Mouse (Mus musculus): ENCODE results near the gene Gm10985. TPM values are rescaled to one million over a fixed set of nuclear protein-coding genes. Genes with fewer than 3 reads are reported as not detected.
A peak's percentile ranks its signal among the peaks of the same experiment; 100 is the strongest.

Gm10985 gene
- polyA plus RNA-seq, 1 experiment: not detected

- Histone ChIP-seq H3K36me3 (ENCODE audit: control insufficient read depth, insufficient read depth) (peaks cover 31% of the 10 kb centered on the region), H3K4me3 (ENCODE audit: insufficient read depth, poor library complexity, severe bottlenecking) (peak within 1 kb of the TSS; percentile 96), H3K27me3 (ENCODE audit: control insufficient read depth, insufficient read depth, insufficient read length) (no peaks in the 10 kb centered on the region), H3K79me3 (ENCODE audit: low read depth) (peaks cover 16% of the 10 kb centered on the region), H3K79me2 (ENCODE audit: control insufficient read depth, insufficient read depth) (peaks cover 26% of the 10 kb centered on the region), H3ac (ENCODE audit: control insufficient read depth, insufficient read length, low read depth) (peak within 1 kb of the TSS; percentile 92)
- TF ChIP-seq FOSL1 (IDR thresholded peaks at IDR 0.05; ENCODE audit: insufficient read depth, low read length, poor library complexity, severe bottlenecking): no peak
- no peak for TF ChIP-seq USF1 (IDR thresholded peaks at IDR 0.05; ENCODE audit: low read depth)
- no peak for TF ChIP-seq CTCF (IDR thresholded peaks at IDR 0.05; ENCODE audit: control insufficient read depth, insufficient read depth, insufficient read length)
- no peak for TF ChIP-seq CEBPB (IDR thresholded peaks at IDR 0.05; ENCODE audit: low read depth)
- TF ChIP-seq MYOG (IDR thresholded peaks at IDR 0.05; ENCODE audit: control insufficient read depth, extremely low read depth, insufficient read length): no peak
- TF ChIP-seq MYOD1 (IDR thresholded peaks at IDR 0.05; ENCODE audit: control insufficient read depth, insufficient read length, low read depth): no peak
- peak; percentile 100 for TF ChIP-seq MAX (IDR thresholded peaks at IDR 0.05)
Measured at GRCm38 (mm10) chr3:53863383-53864220, 18.7 kb downstream of the Gm10985 start, which contains the start of gene Ufm1. Gene Ufm1 (minus strand): TSS chr3:53863830.

GRCm38 (mm10) chr3:53868212-53868611, 23.3 kb downstream of the Gm10985 start:
- Histone ChIP-seq H3K4me3 (ENCODE audit: insufficient read depth, poor library complexity, severe bottlenecking) (no peak overlapping the region), H3K36me3 (ENCODE audit: control insufficient read depth, insufficient read depth) (no peaks in the 10 kb centered on the region), H3K79me2 (ENCODE audit: control insufficient read depth, insufficient read depth) (peaks cover 3% of the 10 kb centered on the region), H3K27me3 (ENCODE audit: control insufficient read depth, insufficient read depth, insufficient read length) (no peaks in the 10 kb centered on the region), H3K79me3 (ENCODE audit: low read depth) (peaks cover 3% of the 10 kb centered on the region), H3ac (ENCODE audit: control insufficient read depth, insufficient read length, low read depth) (no peak overlapping the region)
- TF ChIP-seq MYOD1 (IDR thresholded peaks at IDR 0.05; ENCODE audit: control insufficient read depth, insufficient read length, low read depth): no peak
- no peak for TF ChIP-seq MAX (IDR thresholded peaks at IDR 0.05)
- no peak for TF ChIP-seq USF1 (IDR thresholded peaks at IDR 0.05; ENCODE audit: low read depth)
- TF ChIP-seq CEBPB (IDR thresholded peaks at IDR 0.05; ENCODE audit: low read depth): no peak
- TF ChIP-seq CTCF (IDR thresholded peaks at IDR 0.05; ENCODE audit: control insufficient read depth, insufficient read depth, insufficient read length): no peak
- TF ChIP-seq FOSL1 (IDR thresholded peaks at IDR 0.05; ENCODE audit: insufficient read depth, low read length, poor library complexity, severe bottlenecking): no peak
- no peak for TF ChIP-seq MYOG (IDR thresholded peaks at IDR 0.05; ENCODE audit: control insufficient read depth, extremely low read depth, insufficient read length)

GRCm38 (mm10) chr3:53869263-53869662, 24.4 kb downstream of the Gm10985 start:
- Histone ChIP-seq H3K79me2 (ENCODE audit: control insufficient read depth, insufficient read depth) (no peaks in the 10 kb centered on the region), H3K4me3 (ENCODE audit: insufficient read depth, poor library complexity, severe bottlenecking) (no peak overlapping the region), H3K27me3 (ENCODE audit: control insufficient read depth, insufficient read depth, insufficient read length) (no peaks in the 10 kb centered on the region), H3ac (ENCODE audit: control insufficient read depth, insufficient read length, low read depth) (no peak overlapping the region), H3K79me3 (ENCODE audit: low read depth) (no peaks in the 10 kb centered on the region), H3K36me3 (ENCODE audit: control insufficient read depth, insufficient read depth) (no peaks in the 10 kb centered on the region)
- TF ChIP-seq CTCF (IDR thresholded peaks at IDR 0.05; ENCODE audit: control insufficient read depth, insufficient read depth, insufficient read length) (no peak), MYOD1 (IDR thresholded peaks at IDR 0.05; ENCODE audit: control insufficient read depth, insufficient read length, low read depth) (no peak), CEBPB (IDR thresholded peaks at IDR 0.05; ENCODE audit: low read depth) (no peak), FOSL1 (IDR thresholded peaks at IDR 0.05; ENCODE audit: insufficient read depth, low read length, poor library complexity, severe bottlenecking) (no peak), MYOG (IDR thresholded peaks at IDR 0.05; ENCODE audit: control insufficient read depth, extremely low read depth, insufficient read length) (no peak), USF1 (IDR thresholded peaks at IDR 0.05; ENCODE audit: low read depth) (no peak), MAX (IDR thresholded peaks at IDR 0.05) (no peak)

- H3K36me3 ChIP-seq (ENCODE audit: control insufficient read depth, insufficient read depth): no peaks in the 10 kb centered on the region
- H3ac ChIP-seq (ENCODE audit: control insufficient read depth, insufficient read length, low read depth): no peak overlapping the region
- no peaks in the 10 kb centered on the region for H3K79me2 ChIP-seq (ENCODE audit: control insufficient read depth, insufficient read depth)
- H3K27me3 ChIP-seq (ENCODE audit: control insufficient read depth, insufficient read depth, insufficient read length): no peaks in the 10 kb centered on the region
- no peaks in the 10 kb centered on the region for H3K79me3 ChIP-seq (ENCODE audit: low read depth)
- TF ChIP-seq FOSL1 (IDR thresholded peaks at IDR 0.05; ENCODE audit: insufficient read depth, low read length, poor library complexity, severe bottlenecking) (no peak), CTCF (IDR thresholded peaks at IDR 0.05; ENCODE audit: control insufficient read depth, insufficient read depth, insufficient read length) (no peak), CEBPB (IDR thresholded peaks at IDR 0.05; ENCODE audit: low read depth) (no peak), USF1 (IDR thresholded peaks at IDR 0.05; ENCODE audit: low read depth) (no peak), MYOD1 (IDR thresholded peaks at IDR 0.05; ENCODE audit: control insufficient read depth, insufficient read length, low read depth) (no peak), MYOG (IDR thresholded peaks at IDR 0.05; ENCODE audit: control insufficient read depth, extremely low read depth, insufficient read length) (no peak), MAX (IDR thresholded peaks at IDR 0.05) (no peak)
- no peak overlapping the region for H3K4me3 ChIP-seq (ENCODE audit: insufficient read depth, poor library complexity, severe bottlenecking)
Measured at GRCm38 (mm10) chr3:53870482-53870881, 25.6 kb downstream of the Gm10985 start.

- Histone ChIP-seq H3K36me3 (ENCODE audit: control insufficient read depth, insufficient read depth) (no peaks in the 10 kb centered on the region), H3K27me3 (ENCODE audit: control insufficient read depth, insufficient read depth, insufficient read length) (no peaks in the 10 kb centered on the region), H3K79me2 (ENCODE audit: control insufficient read depth, insufficient read depth) (no peaks in the 10 kb centered on the region), H3K79me3 (ENCODE audit: low read depth) (no peaks in the 10 kb centered on the region), H3K4me3 (ENCODE audit: insufficient read depth, poor library complexity, severe bottlenecking) (no peak overlapping the region), H3ac (ENCODE audit: control insufficient read depth, insufficient read length, low read depth) (no peak overlapping the region)
- TF ChIP-seq CTCF (IDR thresholded peaks at IDR 0.05; ENCODE audit: control insufficient read depth, insufficient read depth, insufficient read length) (no peak), MYOG (IDR thresholded peaks at IDR 0.05; ENCODE audit: control insufficient read depth, extremely low read depth, insufficient read length) (no peak), MYOD1 (IDR thresholded peaks at IDR 0.05; ENCODE audit: control insufficient read depth, insufficient read length, low read depth) (no peak), USF1 (IDR thresholded peaks at IDR 0.05; ENCODE audit: low read depth) (no peak), FOSL1 (IDR thresholded peaks at IDR 0.05; ENCODE audit: insufficient read depth, low read length, poor library complexity, severe bottlenecking) (no peak), CEBPB (IDR thresholded peaks at IDR 0.05; ENCODE audit: low read depth) (no peak), MAX (IDR thresholded peaks at IDR 0.05) (no peak)
Measured at GRCm38 (mm10) chr3:53871596-53871995, 26.7 kb downstream of the Gm10985 start.

All from C2C12 (cell line).